Mouse (Mus musculus) neural tube, embryonic 13.5 days (tissue): ENCODE measurements around the gene Tas2r104. TPM values are rescaled to one million over a fixed set of nuclear protein-coding genes. Genes with fewer than 3 reads are reported as not detected.

Experiments
- ATAC-seq: fragments of 200-750 bp; cut with Nextera tagmentation; 2 replicates; pipeline ENCODE4 v1.8.0; 2017; ENCODE audit warnings: low read depth, mild to moderate bottlenecking, moderate TSS enrichment, moderate library complexity
- H3K27ac ChIP-seq: fragments of 300-500 bp; sonication (generic); replicated peaks from 2 replicates; pipeline ENCODE4 v1.5.1; 2015; ENCODE audit warnings: moderate library complexity, mild to moderate bottlenecking, inconsistent platforms
- H3K27me3 ChIP-seq: fragments of 300-500 bp; sonication (generic); 2 replicates; pipeline ENCODE4 v1.6.1; 2015; ENCODE audit warnings: mild to moderate bottlenecking, inconsistent platforms
- H3K36me3 ChIP-seq: fragments of 300-500 bp; sonication (generic); 2 replicates; pipeline ENCODE4 v1.6.1; 2015; ENCODE audit warnings: mild to moderate bottlenecking, inconsistent platforms
- H3K4me1 ChIP-seq: fragments of 300-500 bp; sonication (generic); replicated peaks from 2 replicates; pipeline ENCODE4 v1.6.1; 2015; ENCODE audit warnings: inconsistent platforms
- H3K4me2 ChIP-seq: fragments of 300-500 bp; sonication (generic); 2 replicates; pipeline ENCODE4 v1.6.1; 2015; ENCODE audit warnings: inconsistent platforms, mild to moderate bottlenecking, moderate library complexity
- H3K4me3 ChIP-seq: fragments of 300-500 bp; sonication (generic); 2 replicates; pipeline ENCODE4 v1.5.1; 2015; ENCODE audit warnings: mild to moderate bottlenecking, inconsistent platforms
- H3K9ac ChIP-seq: fragments of 300-500 bp; sonication (generic); 2 replicates; pipeline ENCODE4 v1.6.1; 2015; ENCODE audit warnings: moderate library complexity, mild to moderate bottlenecking, inconsistent platforms
- H3K9me3 ChIP-seq: fragments of 300-500 bp; sonication (generic); 2 replicates; pipeline ENCODE4 v1.6.1; 2016; ENCODE audit warnings: inconsistent platforms
- WGBS: fragments of 180-500 bp; shearing (Covaris S2); methylation state at CpG from one replicate; pipeline ENCODE4 v1.1.7; 2015; 5-methylcytosine and 5-hydroxymethylcytosine counted together
- polyA plus RNA-seq: library from polyadenylated mRNA; unstranded; fragments of >200 nt; fragmentation: Nextera tagmentation; extraction: Ambion mirVana; gene quantifications from 2 replicates; pipeline ENCODE4 v1.2.1, GENCODE M21; 2015

Gene Tas2r104
- polyA plus RNA-seq: not detected in 2 replicates

- Histone ChIP-seq H3K4me1 (no peaks in the 10 kb centered on the region), H3K27me3 (no peaks in the 10 kb centered on the region), H3K9ac (no peak within 1 kb of the TSS), H3K4me3 (no peak within 1 kb of the TSS), H3K9me3 (no peaks in the 10 kb centered on the region), H3K36me3 (no peaks in the 10 kb centered on the region), H3K4me2 (no peak within 1 kb of the TSS), H3K27ac (no peak within 1 kb of the TSS)
- ATAC-seq: no peak
- 82% methylated on average over 1 of the region's 1 CpGs for WGBS
Observed at GRCm38 (mm10) chr6:131685644-131686043, at the start of gene Tas2r104. Gene Tas2r104, minus strand, starts transcription at chr6:131685744.

GRCm38 (mm10) chr6:131712803-131713202, 27.3 kb upstream of the Tas2r104 start:
- H3K36me3 ChIP-seq: no peaks in the 10 kb centered on the region
- peaks cover 3% of the 10 kb centered on the region; the same call in 1 of the 2 replicates for H3K9me3 ChIP-seq
- ATAC-seq: no peak
- H3K27ac ChIP-seq: no peak overlapping the region
- H3K4me3 ChIP-seq: no peak overlapping the region
- H3K27me3 ChIP-seq: no peaks in the 10 kb centered on the region
- no peak overlapping the region for H3K4me2 ChIP-seq
- 45% methylated on average over 7 of the region's 7 CpGs for WGBS
- H3K4me1 ChIP-seq: no peaks in the 10 kb centered on the region
- no peak overlapping the region for H3K9ac ChIP-seq

GRCm38 (mm10) chr6:131689963-131690362, 4.4 kb upstream of the Tas2r104 start, which contains the start of gene Tas2r114:
Gene Tas2r114, minus strand, starts transcription at chr6:131690063.
- no peaks in the 10 kb centered on the region for H3K4me1 ChIP-seq
- ATAC-seq: no peak
- no peaks in the 10 kb centered on the region for H3K27me3 ChIP-seq
- no peaks in the 10 kb centered on the region for H3K36me3 ChIP-seq
- peaks cover 6% of the 10 kb centered on the region; the same call in 1 of the 2 replicates for H3K9me3 ChIP-seq
- H3K27ac ChIP-seq: no peak within 1 kb of the TSS
- no peak within 1 kb of the TSS for H3K4me3 ChIP-seq
- no peak within 1 kb of the TSS for H3K9ac ChIP-seq
- no peak within 1 kb of the TSS for H3K4me2 ChIP-seq

DNA sequence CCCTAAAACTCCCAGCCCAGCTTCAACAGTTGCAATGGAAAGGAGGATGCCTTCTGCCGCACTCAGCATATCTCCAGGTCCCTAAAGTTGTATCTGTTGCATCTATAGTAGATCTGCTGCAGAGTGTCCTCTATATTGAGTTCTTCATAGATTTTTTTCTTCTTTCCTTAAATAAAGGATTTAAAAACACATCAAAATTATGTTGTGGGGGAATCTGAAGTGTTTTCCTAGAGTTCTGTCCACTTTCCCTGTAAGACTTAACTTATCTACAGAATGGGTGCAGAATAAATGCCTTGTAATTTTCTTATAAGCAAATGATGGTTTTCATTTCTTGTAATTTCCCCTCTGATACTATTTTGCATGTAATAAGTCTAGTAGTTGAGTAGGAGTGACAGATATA, 1.9 kb upstream of the Tas2r104 start, which contains the start of gene Tas2r105:
Gene Tas2r105, minus strand, starts transcription at position 101 of the 400 bp plus-strand sequence.
- H3K4me1 ChIP-seq: no peaks in the 10 kb centered on the region
- H3K4me3 ChIP-seq: no peak within 1 kb of the TSS
- no peak within 1 kb of the TSS for H3K27ac ChIP-seq
- ATAC-seq: no peak
- WGBS: 77% methylated on average over 1 of the region's 1 CpGs
- H3K27me3 ChIP-seq: no peaks in the 10 kb centered on the region
- H3K4me2 ChIP-seq: no peak within 1 kb of the TSS
- no peak within 1 kb of the TSS for H3K9ac ChIP-seq
- H3K9me3 ChIP-seq: no peaks in the 10 kb centered on the region
- no peaks in the 10 kb centered on the region for H3K36me3 ChIP-seq

- H3K4me1 ChIP-seq: no peaks in the 10 kb centered on the region
- no peak within 1 kb of the TSS for H3K9ac ChIP-seq
- peaks cover 11% of the 10 kb centered on the region for H3K9me3 ChIP-seq
- H3K27me3 ChIP-seq: no peaks in the 10 kb centered on the region
- no peak within 1 kb of the TSS for H3K4me3 ChIP-seq
- WGBS: 74% methylated on average over 3 of the region's 3 CpGs
- no peaks in the 10 kb centered on the region for H3K36me3 ChIP-seq
- no peak within 1 kb of the TSS for H3K27ac ChIP-seq
- ATAC-seq: no peak
- H3K4me2 ChIP-seq: no peak within 1 kb of the TSS
Observed at GRCm38 (mm10) chr6:131678786-131679185, 6.8 kb downstream of the Tas2r104 start, which contains the start of gene Tas2r106. Gene Tas2r106, minus strand, starts transcription at chr6:131678886.

- no peak for ATAC-seq
- no peak within 1 kb of the TSS for H3K4me2 ChIP-seq
- no peak within 1 kb of the TSS for H3K4me3 ChIP-seq
- peaks cover 14% of the 10 kb centered on the region; the same call in 1 of the 2 replicates for H3K9me3 ChIP-seq
- no peak within 1 kb of the TSS for H3K9ac ChIP-seq
- H3K36me3 ChIP-seq: no peaks in the 10 kb centered on the region
- H3K27ac ChIP-seq: no peak within 1 kb of the TSS
- no peaks in the 10 kb centered on the region for H3K27me3 ChIP-seq
- H3K4me1 ChIP-seq: no peaks in the 10 kb centered on the region
Observed at GRCm38 (mm10) chr6:131660049-131660448, 25.5 kb downstream of the Tas2r104 start, which contains the start of gene Tas2r107. Gene Tas2r107, minus strand, starts transcription at chr6:131660149.

Other genes with a start within 250 kb of the Tas2r104 start
- not detected in 2 replicates for gene 5430401F13Rik, start 199.3 kb downstream of the Tas2r104 start, polyA plus RNA-seq
- not detected in 2 replicates for gene Gm6619, start 199.3 kb downstream of the Tas2r104 start, polyA plus RNA-seq
- gene Tas2r130, start 54.8 kb downstream of the Tas2r104 start, polyA plus RNA-seq: not detected in 2 replicates
- not detected in 2 replicates for gene Tas2r107, start 25.6 kb downstream of the Tas2r104 start, polyA plus RNA-seq
- gene Tas2r106, start 6.9 kb downstream of the Tas2r104 start, polyA plus RNA-seq: not detected in 2 replicates
- not detected in 2 replicates for gene Tas2r105, start 1.8 kb upstream of the Tas2r104 start, polyA plus RNA-seq
- not detected in 2 replicates for gene Tas2r114, start 4.3 kb upstream of the Tas2r104 start, polyA plus RNA-seq